8 mouse cellular contexts compared by ENCODE assay signal in genomic region chr7:75370595-75371519, GRCm38 (mm10).
A peak's percentile ranks its signal among the peaks of the same experiment; 100 is the strongest.
DNase-seq lines count a peak whose midpoint lies in the region; ATAC-seq lines count a peak whose summit lies in the region.

No protein-coding gene starts in this region.

- ATAC-seq in inflammation-experienced regulatory T-cells, adult 6 months = peak; percentile 53

- peaks cover 9% of the 10 kb centered on the region for H3K36me3 ChIP-seq in megakaryocyte, embryonic 14.5 days (replicated peaks; ENCODE audit: low read length)

- peaks cover 9% of the 10 kb centered on the region for H3K9me3 ChIP-seq in megakaryocyte, embryonic 14.5 days

- H3K4me3 ChIP-seq in megakaryocyte, embryonic 14.5 days (replicated peaks) = peak overlapping the region; percentile 84

- peak; percentile 76 for DNase-seq in ZHBTc4 (ENCODE audit: low read depth, low spot score)
- peak; percentile 85 for DNase-seq in embryo, embryonic 10 days (ENCODE audit: low spot score)
- peak; percentile 73 for DNase-seq in gastrocnemius, postnatal 25 days
- peak; percentile 40 to 90 for DNase-seq in left cerebral cortex, adult 9 months (ENCODE audit: low spot score in 2 of 2)
- DNase-seq in right cerebral cortex, adult 2 months (ENCODE audit: low spot score in 2 of 2) = peak; percentile 88 to 96
- DNase-seq in urinary bladder, adult 2 months (ENCODE audit: low spot score) = peak; percentile 44

- peaks cover 56% of the 10 kb centered on the region for H3K4me1 ChIP-seq in megakaryocyte, embryonic 14.5 days

- peaks cover 7% of the 10 kb centered on the region for H3K27me3 ChIP-seq in megakaryocyte, embryonic 14.5 days (replicated peaks)

Comparison
In these comparisons a context has a peak if more than half of its experiments do, and no peak if none do; other contexts are left out.
1. Peak in every context shown above with its lines: DNase-seq, ATAC-seq and H3K4me3 ChIP-seq.